Mouse (Mus musculus) bone marrow, adult 2 months (tissue): Measurements from ENCODE around the gene Slc25a26. TPM values are rescaled to one million over a fixed set of nuclear protein-coding genes. Genes with fewer than 3 reads are reported as not detected.
"Not testable (repeated sequence)": the region's sequence is repeated elsewhere in the genome, so short reads cannot be mapped to it uniquely, and the experiment has no call there.

Experiments
- H3K27ac ChIP-seq: fragments of 200-500 bp; 2 replicates; pipeline ENCODE4 v1.5.1; 2012; ENCODE audit warnings: low read depth, mild to moderate bottlenecking, control low read depth, inconsistent platforms, low read length; ENCODE audit not compliant: control insufficient read depth, poor library complexity, insufficient read depth
- H3K4me1 ChIP-seq: fragments of 200-500 bp; 2 replicates; pipeline ENCODE4 v1.6.1; 2011; ENCODE audit warnings: low read length; ENCODE audit not compliant: control insufficient read depth, insufficient read depth
- H3K4me3 ChIP-seq: fragments of 200-500 bp; replicated peaks from 2 replicates; pipeline ENCODE3; 2011; ENCODE audit warnings: mild to moderate bottlenecking, low read depth, low read length, control low read depth; ENCODE audit not compliant: control insufficient read depth
- CTCF ChIP-seq: fragments of 200-500 bp; IDR thresholded peaks from 2 replicates; pipeline ENCODE4 v1.5.1; 2011; ENCODE audit warnings: low read length, control low read depth; ENCODE audit not compliant: control insufficient read depth, insufficient read depth
- POLR2A ChIP-seq: fragments of 200-500 bp; IDR thresholded peaks from 2 replicates; pipeline ENCODE4 v1.6.1; 2011; ENCODE audit warnings: low read depth, mild to moderate bottlenecking, control low read depth, low read length, borderline replicate concordance; ENCODE audit not compliant: control insufficient read depth
- WGBS: fragments of 180-500 bp; shearing (Covaris S2); methylation state at CpG from one replicate; pipeline ENCODE4 v1.1.7; 2018; 5-methylcytosine and 5-hydroxymethylcytosine counted together
- polyA plus RNA-seq: library from polyadenylated mRNA; stranded (reverse); fragments of >200 nt; gene quantifications from 2 replicates; pipeline ENCODE4 v1.2.4, GENCODE M21; 2011; ENCODE audit warnings: low replicate concordance; ENCODE audit not compliant: missing spikeins, insufficient read depth, insufficient read length

Slc25a26 gene
- polyA plus RNA-seq, 1 experiment: 3.0 TPM

- no peaks in the 10 kb centered on the region for H3K4me1 ChIP-seq
- no peak for TF ChIP-seq POLR2A
- no peak for TF ChIP-seq CTCF
- WGBS: 83% methylated on average over 7 of the region's 7 CpGs
Measured at GRCm38 (mm10) chr6:94541854-94542253, 41.7 kb downstream of the Slc25a26 start.

GRCm38 (mm10) chr6:94543902-94544840 is 44.0 kb downstream of the Slc25a26 start:
- no peak overlapping the region for H3K4me3 ChIP-seq
- H3K27ac ChIP-seq: no peak overlapping the region
- no peak for TF ChIP-seq POLR2A
- H3K4me1 ChIP-seq: no peaks in the 10 kb centered on the region
- WGBS: 52% methylated on average over 5 of the region's 5 CpGs

More at GRCm38 (mm10) chr6:94541854-94542253, 41.7 kb downstream of the Slc25a26 start:
- Histone ChIP-seq H3K27ac (no peak overlapping the region), H3K4me3 (no peak overlapping the region)

- Histone ChIP-seq H3K4me1 (no peaks in the 10 kb centered on the region), H3K27ac (no peak overlapping the region), H3K4me3 (no peak overlapping the region)
- WGBS: 78% methylated on average over 4 of the region's 4 CpGs
- no peak for TF ChIP-seq CTCF
- no peak for TF ChIP-seq POLR2A
Measured at GRCm38 (mm10) chr6:94547239-94547638, 47.1 kb downstream of the Slc25a26 start.

- TF ChIP-seq POLR2A (no peak), CTCF (no peak)
- Histone ChIP-seq H3K4me1 (no peaks in the 10 kb centered on the region), H3K27ac (no peak overlapping the region), H3K4me3 (no peak overlapping the region)
- 88% methylated on average over 6 of the region's 6 CpGs for WGBS
Measured at GRCm38 (mm10) chr6:94550298-94550697, 50.2 kb downstream of the Slc25a26 start.

- no peak overlapping the region for H3K27ac ChIP-seq
- TF ChIP-seq POLR2A (no peak), CTCF (no peak)
- H3K4me1 ChIP-seq: no peaks in the 10 kb centered on the region
- H3K4me3 ChIP-seq: no peak overlapping the region
- 89% methylated on average over 7 of the region's 7 CpGs for WGBS
Measured at GRCm38 (mm10) chr6:94550851-94551250, 50.7 kb downstream of the Slc25a26 start.

- Histone ChIP-seq H3K4me3 (no peak overlapping the region), H3K27ac (no peak overlapping the region), H3K4me1 (no peaks in the 10 kb centered on the region)
- TF ChIP-seq POLR2A: no peak
- TF ChIP-seq CTCF: no peak
- WGBS: 86% methylated on average over 5 of the region's 5 CpGs
Measured at GRCm38 (mm10) chr6:94553085-94553484, 53.0 kb downstream of the Slc25a26 start.

GRCm38 (mm10) chr6:94558603-94559002 is 58.5 kb downstream of the Slc25a26 start:
- not testable (repeated sequence) for H3K4me3 ChIP-seq, H3K4me1 ChIP-seq, H3K27ac ChIP-seq
- 80% methylated on average over 1 of the region's 1 CpGs for WGBS

- H3K27ac ChIP-seq: no peak overlapping the region
- no peaks in the 10 kb centered on the region for H3K4me1 ChIP-seq
- no peak overlapping the region for H3K4me3 ChIP-seq
- no peak for TF ChIP-seq POLR2A
- no peak for TF ChIP-seq CTCF
- 87% methylated on average over 1 of the region's 1 CpGs for WGBS
Measured at GRCm38 (mm10) chr6:94560896-94561295, 60.8 kb downstream of the Slc25a26 start.
